Mouse (Mus musculus): Measurements from ENCODE around the gene Klf8.
"Not testable (repeated sequence)": the region's sequence is repeated elsewhere in the genome, so short reads cannot be mapped to it uniquely, and the experiment has no call there.

The Klf8 gene

DNA sequence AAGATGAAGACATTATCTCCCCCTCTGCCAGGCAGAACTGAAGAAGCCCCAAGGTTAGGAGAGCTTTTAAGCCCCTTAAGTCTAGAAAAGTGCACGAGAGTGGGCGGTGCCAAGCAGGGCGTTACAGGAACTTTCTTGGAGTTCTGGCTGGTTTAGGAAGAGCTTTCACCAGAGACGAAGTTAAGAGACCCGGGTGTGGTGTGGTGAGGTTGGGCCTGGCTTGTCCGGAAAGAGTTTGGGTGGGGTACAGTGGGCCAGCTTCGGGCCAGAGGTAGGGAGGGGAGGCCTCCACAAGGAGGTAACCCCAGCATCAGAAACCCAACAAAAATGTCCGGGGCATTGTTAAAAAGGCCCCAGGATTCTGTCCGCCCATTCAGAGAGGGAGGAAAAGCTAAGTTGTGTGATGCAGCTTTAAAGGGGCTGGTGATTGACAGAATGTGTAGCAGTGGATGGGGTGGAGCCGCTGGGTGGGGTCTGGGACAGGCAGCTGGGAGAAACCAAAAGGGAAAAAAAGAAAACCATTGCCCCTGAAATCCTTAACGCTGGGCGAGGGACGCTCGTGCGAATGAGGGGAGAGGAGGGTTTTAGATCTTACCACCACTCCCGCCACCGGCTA is at the start of gene Klf8:
Klf8 (plus strand) TSS at position 163 of the 616 bp plus-strand sequence.
- DNase-seq: peak; percentile 18

DNA sequence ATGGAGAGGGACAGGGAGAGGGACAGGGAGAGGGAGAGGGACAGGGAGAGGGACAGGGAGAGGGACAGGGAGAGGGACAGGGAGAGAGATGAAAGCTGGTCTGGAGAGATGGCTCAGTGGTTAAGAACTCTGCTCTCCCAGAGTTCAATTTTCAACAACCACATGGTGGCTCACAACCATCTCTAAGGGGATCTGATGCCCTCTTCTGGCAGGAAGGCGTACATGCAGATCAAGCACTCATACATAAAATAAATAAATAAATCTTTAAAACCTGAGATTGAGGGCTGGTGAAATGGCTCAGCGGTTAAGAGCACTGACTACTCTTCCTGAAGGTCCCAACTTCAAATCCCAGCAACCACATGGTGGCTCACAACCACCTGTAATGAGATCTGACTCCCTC is 38.1 kb upstream of the Klf8 start:
- not testable (repeated sequence) for DNase-seq

DNA sequence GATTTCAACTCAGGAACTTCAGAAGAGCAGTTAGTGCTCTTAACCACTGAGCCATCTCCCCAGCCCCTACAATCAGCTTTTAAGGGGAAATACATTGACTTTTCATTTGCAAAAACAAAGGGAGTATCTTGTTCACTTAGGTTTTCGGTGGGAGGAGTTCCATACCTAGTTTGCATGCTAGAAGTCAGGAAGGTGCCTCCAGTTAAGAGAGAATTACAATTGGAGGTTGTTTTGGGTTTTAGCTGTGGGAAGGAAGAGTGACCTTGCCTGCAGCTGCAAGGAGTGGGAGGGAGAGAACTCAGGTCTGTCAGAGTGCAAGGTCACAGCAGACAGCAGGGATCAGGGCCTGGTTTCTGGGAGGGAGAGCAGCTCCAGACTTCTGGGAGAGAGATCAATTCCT is 26.2 kb upstream of the Klf8 start:
- no peak for DNase-seq

DNA sequence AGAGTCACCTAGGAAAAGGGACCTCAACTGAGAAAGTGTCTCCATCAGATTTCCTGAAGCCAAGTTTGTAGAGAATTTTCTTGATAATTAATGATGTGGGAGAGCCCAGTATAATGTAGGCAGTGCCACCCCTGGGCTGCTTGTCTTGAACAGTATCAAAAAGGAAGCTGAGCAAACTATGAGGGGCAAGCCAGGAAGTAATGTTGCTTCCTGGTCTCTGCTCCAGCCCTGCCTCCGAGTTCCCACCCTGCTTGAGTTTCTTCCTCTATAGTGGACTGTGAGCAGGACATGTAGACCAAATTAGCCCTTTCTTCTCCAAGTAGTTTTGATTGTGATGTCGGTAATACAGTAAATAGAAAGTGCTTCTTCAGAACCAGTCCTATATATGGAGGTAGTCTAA is 6.0 kb upstream of the Klf8 start:
- no peak for DNase-seq

DNA sequence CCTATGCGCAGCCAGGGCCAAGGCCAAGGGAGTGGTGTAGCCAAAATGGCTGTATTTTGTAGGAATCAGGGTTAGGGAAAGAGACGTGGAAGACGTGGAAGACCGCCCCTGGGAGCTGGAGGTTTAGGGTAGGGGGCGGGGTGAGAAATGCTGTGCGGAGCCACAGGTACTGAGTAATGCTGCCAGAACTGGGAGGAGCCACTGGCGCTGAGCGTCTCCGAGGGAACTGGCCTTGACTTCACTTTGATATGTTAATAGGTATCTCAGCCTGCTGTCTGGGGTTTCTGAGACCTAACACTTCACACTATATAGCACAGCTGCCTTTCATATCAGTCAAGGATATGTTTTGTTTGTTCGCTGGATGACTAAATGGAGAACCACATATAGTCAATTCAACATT is 4.0 kb upstream of the Klf8 start:
- no peak for DNase-seq

DNA sequence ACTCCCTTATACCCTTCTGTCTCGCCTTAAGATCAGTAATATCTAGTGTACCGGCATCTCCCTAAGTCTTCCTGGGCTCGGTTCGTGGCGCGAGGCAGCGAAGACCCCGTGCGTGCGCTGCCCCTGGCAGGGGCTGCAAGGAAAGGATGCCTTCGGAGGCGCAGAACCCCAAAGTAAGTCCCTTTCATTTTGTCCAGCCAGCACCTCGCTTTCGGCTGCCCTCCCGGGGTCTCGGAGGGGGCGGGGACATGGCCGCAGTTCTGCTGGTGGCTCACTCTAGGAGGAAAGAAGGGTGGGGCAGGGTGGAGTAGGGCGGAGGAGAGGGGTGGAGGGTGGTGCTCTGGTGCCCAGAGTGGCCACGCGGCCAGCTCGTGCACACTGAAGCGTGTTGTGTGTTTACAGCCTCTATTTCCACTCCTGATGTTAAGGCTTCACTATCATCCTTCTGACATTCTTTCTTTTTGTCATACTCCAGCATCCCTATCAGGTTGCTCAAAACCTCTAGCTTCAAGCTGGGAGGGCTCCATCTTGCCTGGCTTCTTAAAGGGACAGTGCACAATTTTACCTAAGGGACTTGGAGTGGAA is 746 bp downstream of the Klf8 start:
- peak; percentile 13 for DNase-seq

DNA sequence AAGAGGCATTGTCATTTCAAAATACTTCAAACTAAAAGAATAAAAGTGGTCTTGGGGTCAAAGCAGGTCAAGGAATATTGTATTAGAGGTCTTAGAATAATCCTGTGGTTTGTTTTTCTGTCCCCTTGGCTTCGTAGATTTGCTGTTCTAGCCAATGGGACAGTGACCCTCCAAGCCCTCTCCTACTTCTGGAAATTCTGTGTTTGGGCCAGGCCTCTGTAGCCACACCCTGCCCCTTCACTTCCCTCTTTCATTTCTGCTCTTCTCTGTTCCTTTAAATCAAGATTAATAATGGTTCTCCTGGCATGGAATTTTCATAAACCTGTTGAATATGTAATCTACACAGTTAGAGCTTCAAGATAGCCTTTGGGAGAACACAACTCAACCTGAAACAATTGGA is 17.0 kb downstream of the Klf8 start:
- DNase-seq: no peak

DNA sequence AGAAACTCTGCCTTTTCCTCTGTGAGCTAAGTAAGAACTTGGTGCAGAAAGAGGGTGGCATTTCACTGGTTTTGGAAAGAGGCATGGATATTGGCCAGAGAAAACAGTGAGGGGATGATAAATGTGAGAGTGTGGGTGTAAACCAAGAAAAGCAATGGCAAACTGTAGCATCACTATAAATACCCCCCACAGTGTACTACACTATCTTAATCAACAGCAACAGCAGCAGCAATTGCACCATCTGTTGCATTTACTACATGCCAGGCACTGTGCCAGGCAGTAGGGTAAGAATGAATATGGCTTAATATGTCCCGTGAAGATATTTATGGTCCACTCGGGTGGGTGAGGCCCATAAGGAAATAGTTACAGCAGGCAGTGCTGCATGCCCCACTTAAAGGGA is 18.2 kb downstream of the Klf8 start:
- peak; percentile 35 for DNase-seq

DNA sequence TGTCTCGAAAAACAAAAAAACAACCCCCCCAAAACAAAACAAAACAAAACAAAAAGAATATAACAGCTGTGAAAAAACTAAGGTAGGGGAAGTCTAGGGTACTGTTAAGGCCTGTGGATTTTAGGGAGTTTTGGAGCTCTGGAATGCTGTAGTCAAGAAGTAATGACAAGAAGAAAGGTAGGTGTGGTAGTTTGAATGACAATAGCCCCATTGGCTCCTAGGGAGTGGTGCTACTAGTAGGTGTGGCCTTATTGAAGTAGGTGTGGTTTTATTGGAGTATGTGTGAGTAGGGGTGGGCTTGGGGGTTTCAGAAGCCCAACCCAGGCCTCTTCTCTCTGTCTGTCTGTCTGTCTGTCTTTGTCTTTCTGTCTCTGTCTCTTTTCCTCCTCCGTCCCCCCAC is 44.9 kb downstream of the Klf8 start:
- DNase-seq: no peak

DNA sequence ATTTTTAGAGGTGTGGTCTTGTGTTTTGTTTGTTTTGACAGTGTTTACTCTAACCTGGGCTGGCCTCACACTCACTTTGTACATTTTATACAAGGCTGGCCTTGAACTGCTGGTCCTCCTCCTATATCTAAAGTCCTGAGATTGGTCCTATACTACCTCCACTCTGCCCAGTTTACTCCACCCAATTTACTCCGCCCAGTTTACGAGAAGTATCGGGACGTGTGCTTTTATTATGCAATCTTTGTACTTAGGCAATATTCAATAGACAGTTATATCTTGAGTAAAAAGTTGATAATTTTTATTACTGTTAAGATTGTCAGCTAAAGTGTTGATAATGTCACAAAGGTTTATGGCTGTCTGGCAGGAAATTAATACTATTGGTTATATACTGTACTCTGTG is 74.1 kb downstream of the Klf8 start:
- DNase-seq: no peak

DNA sequence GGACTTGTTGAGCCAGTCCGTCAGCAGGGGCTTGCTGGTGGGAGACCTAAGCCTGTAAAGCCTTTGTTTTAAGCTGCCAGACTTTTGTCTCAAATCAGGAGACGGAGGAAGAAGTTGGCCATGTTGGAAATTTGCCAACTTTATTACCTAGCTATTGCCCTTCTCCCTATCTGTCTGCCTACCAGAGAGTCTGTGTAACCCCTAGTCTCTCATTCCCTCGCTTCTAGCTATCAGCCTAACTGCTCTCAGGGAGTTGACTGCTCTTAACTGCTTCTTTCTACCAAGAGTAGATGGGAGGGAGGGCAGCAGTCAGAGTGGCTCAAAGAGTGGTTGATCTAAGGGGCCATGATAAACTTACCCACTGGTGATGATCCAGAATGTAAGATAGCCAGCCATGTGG is 85.8 kb downstream of the Klf8 start:
- no peak for DNase-seq

DNA sequence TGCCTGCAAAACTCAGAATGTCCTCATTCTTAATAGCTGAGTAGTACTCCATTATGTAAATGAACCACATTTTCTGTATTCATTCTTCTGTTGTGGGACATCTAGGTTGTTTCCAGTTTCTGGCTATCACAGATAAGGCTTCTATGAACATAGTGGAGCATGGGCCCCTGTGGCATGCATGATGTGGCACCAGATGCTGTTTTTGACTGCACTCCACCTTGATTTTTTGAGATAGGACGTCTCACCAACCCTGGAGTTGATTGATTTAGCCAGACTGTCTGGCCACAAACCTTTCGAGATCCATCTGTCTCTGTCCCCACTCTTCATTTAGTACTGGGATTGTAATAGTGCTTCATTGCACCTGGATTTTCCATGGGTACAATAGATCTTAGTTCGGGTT is 96.9 kb downstream of the Klf8 start:
- not testable (repeated sequence) for DNase-seq

DNA sequence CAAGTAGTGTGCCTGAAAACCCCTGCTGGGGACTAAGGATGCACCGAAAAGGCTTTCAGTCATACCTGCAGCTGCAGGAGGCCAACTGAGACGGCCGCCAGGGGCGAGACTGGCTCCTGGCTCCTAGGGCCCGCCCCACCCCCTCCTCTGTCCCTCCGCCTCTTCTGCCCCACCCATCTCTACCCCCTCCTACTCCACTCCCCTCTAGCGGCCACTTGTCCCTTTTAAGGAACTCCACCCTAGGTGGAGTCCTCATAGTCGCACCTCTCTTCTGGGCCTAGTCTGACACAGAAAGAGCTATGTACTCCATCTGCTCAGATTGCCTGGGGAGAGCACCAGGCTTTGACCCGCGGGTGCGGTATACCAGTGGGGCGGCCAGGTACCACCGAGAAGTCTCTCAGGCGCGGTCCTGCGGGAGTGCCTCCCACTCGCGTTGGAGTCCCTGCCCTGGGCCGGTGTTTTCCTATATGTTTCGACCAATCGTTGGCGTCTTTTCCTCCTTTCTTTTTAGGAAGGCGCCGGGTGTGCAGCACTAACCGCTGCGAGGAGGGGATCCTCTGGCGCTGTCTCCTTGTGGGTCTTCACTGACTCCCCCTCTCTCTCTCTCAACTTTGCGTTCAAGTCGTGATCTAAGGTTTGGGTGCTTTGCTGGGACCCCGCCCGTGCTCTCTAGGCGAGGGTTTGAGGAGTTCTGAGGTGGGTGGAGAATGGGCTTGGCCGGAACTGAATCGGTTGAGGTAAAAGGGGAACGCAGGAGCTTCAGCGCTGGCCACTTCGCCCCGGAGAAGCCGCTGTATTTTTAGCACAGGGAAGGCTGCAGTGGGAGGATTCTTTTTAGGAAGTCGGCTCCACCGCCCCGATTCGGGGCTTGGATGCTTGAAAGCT is 122.3 kb downstream of the Klf8 start:
- DNase-seq: peak; percentile 18

DNA sequence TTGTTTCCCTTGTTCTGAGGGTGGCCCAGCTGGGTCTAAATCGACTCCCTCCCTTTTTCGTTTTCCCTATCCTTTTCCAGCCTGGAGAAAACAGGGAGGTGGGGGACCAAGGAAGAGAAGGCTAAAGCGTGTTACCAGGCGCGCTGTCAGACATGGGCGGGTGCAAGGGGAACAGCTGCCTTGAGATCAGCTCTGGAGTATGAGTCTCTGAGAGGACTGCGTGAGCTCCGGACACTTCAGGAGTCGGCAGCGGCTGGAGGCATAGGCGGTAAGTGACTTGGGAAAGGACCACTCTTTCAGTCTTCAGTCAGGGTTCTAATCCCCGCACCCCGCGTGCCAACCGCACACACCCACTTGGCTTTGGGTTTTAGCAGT is 122.9 kb downstream of the Klf8 start:
- DNase-seq: peak; percentile 8

DNA sequence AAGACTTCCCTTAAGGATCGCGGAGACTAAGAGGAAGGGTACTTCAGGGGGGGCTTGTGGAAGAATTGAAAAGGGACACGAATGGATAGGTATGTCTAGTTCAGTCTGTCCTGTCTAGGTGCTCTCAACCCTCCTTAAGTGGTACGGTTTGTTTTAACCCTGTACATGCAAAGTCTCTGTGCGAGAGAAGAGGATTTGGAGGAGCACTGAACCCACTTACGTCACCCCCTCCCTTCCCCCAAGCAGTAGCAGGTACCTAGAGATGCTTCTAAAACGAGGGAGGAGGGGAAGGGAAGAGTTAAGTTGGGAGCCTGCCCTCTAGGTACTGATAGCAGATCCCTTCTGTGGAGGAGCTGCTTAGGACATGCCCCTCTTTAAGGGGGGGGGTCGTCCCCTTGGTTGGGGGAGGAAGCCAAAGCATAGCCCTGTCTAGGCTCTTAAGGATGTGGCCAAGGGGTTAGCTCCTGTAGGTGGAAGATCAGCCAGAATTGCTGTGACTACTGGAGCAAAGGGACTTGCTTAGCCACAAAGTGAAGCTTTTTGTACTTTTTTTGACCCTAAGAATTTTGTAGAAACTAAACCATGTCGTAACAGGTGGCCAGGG is 123.5 kb downstream of the Klf8 start:
- DNase-seq: no peak

DNA sequence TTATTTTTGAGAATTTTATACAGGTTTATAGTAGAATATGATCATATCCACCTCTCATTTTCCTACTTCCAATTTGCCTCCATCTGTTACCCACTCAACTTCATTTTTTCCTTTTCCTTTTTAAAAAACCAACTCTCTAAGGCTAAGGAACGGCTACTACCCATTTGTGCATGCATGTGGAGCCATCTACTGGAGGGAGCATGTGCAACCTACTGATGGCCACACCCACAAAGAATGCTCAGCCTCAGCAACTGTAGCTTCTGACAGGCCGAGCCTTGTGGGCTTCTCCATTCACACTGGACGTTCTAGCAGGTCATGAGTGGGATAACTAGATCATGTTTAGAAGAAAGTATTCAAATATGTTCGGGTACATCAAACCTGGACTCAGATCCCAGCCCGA is 129.5 kb downstream of the Klf8 start:
- peak; percentile 44 for DNase-seq

DNA sequence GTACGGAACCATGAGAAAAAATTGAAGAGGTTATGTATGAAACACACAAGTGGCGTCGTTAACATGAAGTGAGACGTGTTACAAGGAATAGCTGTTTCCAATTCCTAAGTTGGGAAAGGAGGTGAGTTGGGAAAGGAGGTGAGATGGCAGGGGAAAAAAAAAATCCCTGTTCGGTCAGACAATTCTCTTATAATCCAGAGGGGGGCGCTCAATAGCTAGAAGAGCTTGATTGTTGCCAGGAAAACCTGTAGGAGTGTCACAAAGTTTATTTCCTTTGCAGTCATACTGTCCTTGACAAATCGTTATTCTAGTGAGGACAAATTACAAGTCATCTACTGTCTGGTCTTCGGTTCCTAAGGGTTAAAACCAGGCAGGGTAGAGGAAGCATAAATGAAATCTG is 132.5 kb downstream of the Klf8 start:
- no peak for DNase-seq

DNA sequence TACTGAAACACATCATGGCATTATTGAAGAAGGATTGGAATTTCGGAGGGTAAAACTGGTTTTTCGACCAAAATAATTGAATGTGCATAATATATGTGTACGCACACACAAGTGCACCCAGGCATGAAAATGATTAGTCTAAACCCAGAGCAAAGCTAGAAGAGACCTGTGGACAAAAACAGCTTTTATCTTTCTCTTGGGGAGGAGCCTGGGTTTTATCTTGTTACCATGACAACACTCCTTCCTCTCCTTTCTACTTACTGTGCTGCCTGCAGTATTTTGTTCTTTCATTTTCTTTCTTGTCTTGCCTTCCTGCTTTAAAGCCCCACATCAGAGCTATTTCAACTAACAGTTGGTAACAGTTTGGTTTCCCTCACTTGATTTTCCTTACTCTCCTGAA is 137.8 kb downstream of the Klf8 start:
- DNase-seq: no peak

DNA sequence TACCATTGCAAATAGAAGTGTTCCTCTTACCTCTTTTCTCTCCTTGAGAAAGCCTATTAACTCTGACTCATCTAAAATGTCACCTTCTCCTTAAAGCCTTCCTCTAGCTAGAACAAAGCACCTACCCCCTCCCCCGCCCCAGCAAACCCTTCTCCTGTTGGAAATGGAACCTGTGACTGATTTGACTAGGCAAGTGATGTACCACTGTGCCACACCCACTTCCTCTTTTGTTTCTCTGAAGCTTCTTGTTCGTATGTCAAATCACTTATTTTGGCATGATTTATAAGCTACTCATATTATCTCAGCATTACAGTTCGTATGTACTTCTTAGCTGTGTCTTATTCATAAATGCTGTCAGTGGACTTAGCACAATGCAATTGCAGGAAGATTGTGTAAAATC is 144.5 kb downstream of the Klf8 start:
- no peak for DNase-seq

DNA sequence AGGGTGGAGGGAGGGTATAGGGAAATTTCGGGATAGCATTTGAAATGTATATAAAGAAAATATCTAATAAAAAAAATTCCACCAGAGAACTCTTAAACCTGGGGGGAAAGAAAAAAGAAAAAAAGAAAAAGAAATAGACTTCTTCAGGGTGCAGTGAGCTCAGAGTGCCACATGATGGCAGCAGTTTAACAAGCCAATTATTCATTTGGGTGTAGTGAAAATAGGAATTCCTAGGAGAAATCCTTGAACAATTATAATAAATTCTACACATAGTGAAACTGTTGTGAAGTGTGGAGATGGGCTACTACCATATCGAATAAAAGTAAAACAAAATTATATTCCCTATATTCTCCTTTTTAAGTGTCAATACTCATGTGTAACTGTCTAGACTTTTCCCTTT is 152.0 kb downstream of the Klf8 start:
- DNase-seq: no peak

DNA sequence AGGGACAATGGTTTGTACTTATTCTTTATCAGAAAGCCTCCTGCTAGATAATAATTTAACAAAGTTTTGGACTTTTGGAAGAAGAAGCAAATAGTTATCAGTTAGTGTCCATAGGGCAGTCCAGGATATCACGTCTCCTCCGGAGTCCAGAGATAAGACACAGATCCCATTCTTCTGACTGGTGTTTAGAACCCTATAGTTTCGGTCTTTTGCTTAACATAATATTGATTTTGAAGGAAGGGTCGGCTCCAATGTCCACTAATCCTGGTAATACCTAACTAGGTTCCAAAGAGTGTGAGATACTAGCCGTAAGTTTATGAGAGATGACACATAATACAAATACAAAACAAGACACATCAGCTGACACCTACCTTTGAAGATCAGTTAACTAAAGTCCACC is 179.8 kb downstream of the Klf8 start:
- no peak for DNase-seq

DNA sequence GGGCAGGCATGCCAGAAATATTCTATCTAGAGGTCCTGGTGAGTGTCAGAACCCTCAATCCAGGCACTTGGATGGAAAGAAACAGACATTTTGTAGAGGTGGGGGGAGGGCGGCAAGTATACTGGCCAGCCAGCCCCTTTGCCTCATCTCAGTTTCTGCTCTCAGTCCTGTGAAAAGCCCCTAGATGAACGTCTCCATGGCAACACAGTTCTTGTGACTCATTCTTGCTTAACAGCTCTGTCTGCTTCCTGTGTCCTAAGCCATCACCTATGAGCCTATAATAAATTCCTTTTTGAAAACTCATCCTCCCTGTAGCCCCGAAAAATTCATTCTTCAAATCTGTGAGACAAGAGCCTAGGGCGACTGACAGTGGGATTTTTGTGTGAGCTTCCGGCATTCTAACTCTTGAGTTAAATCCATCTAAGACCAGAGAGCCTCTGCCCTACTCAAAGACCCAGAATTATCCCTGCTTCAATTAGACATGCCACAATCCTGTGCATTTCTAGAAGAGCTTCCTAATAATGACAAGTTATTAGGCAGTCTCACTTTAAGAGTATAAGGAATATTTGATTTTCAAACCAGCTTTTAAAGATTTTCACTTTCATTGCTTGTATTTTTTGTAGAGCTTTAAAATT is 196.5 kb downstream of the Klf8 start:
- no peak for DNase-seq

DNA sequence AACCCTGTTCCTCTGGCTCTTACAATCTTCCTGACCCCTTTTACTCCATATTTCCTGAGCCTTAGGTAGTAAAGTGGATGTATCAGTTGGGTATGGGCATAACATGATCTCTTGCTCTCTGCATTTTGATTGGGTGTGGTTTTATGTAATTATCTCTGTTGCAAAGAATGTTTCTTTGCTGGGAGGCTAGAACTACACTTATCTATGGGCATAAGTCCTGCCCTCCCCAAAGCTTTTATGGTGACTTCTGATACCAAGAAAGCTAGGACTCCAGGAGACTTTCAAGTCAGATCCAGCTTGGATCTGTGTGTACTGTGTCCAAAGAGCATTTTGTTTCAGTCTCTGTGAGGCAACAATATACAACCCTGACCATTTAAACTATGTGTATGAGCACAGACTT is 202.3 kb downstream of the Klf8 start:
- DNase-seq: no peak
